ENCODE assay signal across 8 mouse cellular contexts in the genomic region with DNA sequence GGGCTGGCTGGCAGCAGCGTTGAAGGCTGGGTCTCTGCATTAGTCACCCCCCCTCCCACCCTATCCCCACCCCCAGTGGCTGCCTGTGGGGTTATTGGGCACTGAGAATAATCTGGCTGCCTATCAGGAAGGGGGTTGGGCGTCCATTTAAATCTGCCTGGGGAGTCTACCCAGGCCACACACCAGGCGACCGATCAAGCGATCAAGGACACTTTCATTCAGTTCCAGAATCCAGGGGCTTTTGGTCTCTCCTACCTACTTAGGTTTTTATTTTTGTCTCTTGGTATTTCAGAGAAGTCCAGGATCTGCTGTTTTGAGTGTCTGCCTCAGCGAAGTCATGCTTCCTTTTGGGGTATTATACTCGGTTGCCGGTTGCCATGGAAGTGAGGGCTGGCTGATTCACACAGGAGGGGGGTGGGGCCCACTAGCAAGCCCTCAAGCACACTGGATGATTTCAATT. TPM values are rescaled to one million over a fixed set of nuclear protein-coding genes. Genes with fewer than 3 reads are reported as not detected.
DNase-seq lines count a peak whose midpoint lies in the region; ATAC-seq and TF ChIP-seq lines count a peak whose summit lies in the region.

No protein-coding gene starts in this region.

- 25% methylated on average over 8 of the region's 8 CpGs for WGBS in kidney, embryonic 16.5 days
- 0% methylated on average over 8 of the region's 8 CpGs for WGBS in forebrain, embryonic 15.5 days
- 4% methylated on average over 8 of the region's 8 CpGs for whole genome bisulfite sequencing in midbrain, postnatal 0 days

- no peaks in the 10 kb centered on the region for H3K36me3 ChIP-seq in kidney, embryonic 16.5 days (ENCODE audit: insufficient read depth, low read length)
- H3K36me3 ChIP-seq in forebrain, embryonic 15.5 days: no peaks in the 10 kb centered on the region
- H3K36me3 ChIP-seq in midbrain, postnatal 0 days (ENCODE audit: insufficient read depth, low read length): no peaks in the 10 kb centered on the region

- H3K9me3 ChIP-seq in kidney, embryonic 16.5 days (ENCODE audit: low read length): no peaks in the 10 kb centered on the region
- no peaks in the 10 kb centered on the region for H3K9me3 ChIP-seq in forebrain, embryonic 15.5 days
- no peaks in the 10 kb centered on the region for H3K9me3 ChIP-seq in midbrain, postnatal 0 days (ENCODE audit: low read length)

- H3K4me1 ChIP-seq in kidney, embryonic 16.5 days (ENCODE audit: insufficient read depth, low read length): peaks cover 10% of the 10 kb centered on the region
- peaks cover 18% of the 10 kb centered on the region for H3K4me1 ChIP-seq in forebrain, embryonic 15.5 days
- H3K4me1 ChIP-seq in midbrain, postnatal 0 days (ENCODE audit: insufficient read depth, low read length): peaks cover 5% of the 10 kb centered on the region; the same call in 1 of the 2 replicates

- no peak overlapping the region for H3K9ac ChIP-seq in kidney, embryonic 16.5 days (replicated peaks; ENCODE audit: low read length)
- no peak overlapping the region for H3K9ac ChIP-seq in forebrain, embryonic 15.5 days (replicated peaks)
- no peak overlapping the region for H3K9ac ChIP-seq in midbrain, postnatal 0 days (replicated peaks; ENCODE audit: low read length, poor library complexity, severe bottlenecking)

- no peak for TF ChIP-seq CTCF in midbrain, postnatal 0 days (IDR thresholded peaks at IDR 0.05)

- DNase-seq in kidney, adult 18-20 months: no peak
- DNase-seq in adrenal gland, postnatal 25 days: peak; percentile 57
- DNase-seq in layer of hippocampus, postnatal 14 days (ENCODE audit: low spot score in 2 of 2): peak; percentile 65 to 84
- DNase-seq in midbrain, postnatal 0 days (ENCODE audit: low spot score): peak; percentile 68
- DNase-seq in urinary bladder, postnatal 25 days (ENCODE audit: low spot score): no peak
- DNase-seq in urinary bladder, postnatal 36 days (ENCODE audit: low spot score in 2 of 2): no peak

- H3K4me2 ChIP-seq in kidney, embryonic 16.5 days (replicated peaks; ENCODE audit: low read depth, low read length): 0 out of 2 replicates have a peak overlapping the region, but pooled peaks have one; percentile 3
- peak overlapping the region; percentile 31 for H3K4me2 ChIP-seq in forebrain, embryonic 15.5 days (replicated peaks)
- peak overlapping the region; percentile 18; the same call in 1 of the 2 replicates for H3K4me2 ChIP-seq in midbrain, postnatal 0 days (ENCODE audit: low read depth, low read length, poor library complexity, severe bottlenecking)

- no peak overlapping the region for H3K4me3 ChIP-seq in kidney, embryonic 16.5 days (ENCODE audit: low read length)
- peak overlapping the region; percentile 12; the same call in 1 of the 2 replicates for H3K4me3 ChIP-seq in forebrain, embryonic 15.5 days
- H3K4me3 ChIP-seq in midbrain, postnatal 0 days (ENCODE audit: low read depth, low read length): no peak overlapping the region

- no peaks in the 10 kb centered on the region for H3K27me3 ChIP-seq in kidney, embryonic 16.5 days (ENCODE audit: insufficient read depth, low read length)
- H3K27me3 ChIP-seq in forebrain, embryonic 15.5 days: no peaks in the 10 kb centered on the region
- H3K27me3 ChIP-seq in midbrain, postnatal 0 days (ENCODE audit: insufficient read depth, low read length): no peaks in the 10 kb centered on the region

- no peak overlapping the region for H3K27ac ChIP-seq in kidney, embryonic 16.5 days (ENCODE audit: low read length)
- H3K27ac ChIP-seq in forebrain, embryonic 15.5 days (replicated peaks): peak overlapping the region; percentile 64
- 0 out of 2 replicates have a peak overlapping the region, but pooled peaks have one; percentile 3 for H3K27ac ChIP-seq in midbrain, postnatal 0 days (ENCODE audit: low read depth, low read length)

- no peak for ATAC-seq in kidney, embryonic 16.5 days (ENCODE audit: low FRiP score, low TSS enrichment)
- peak; percentile 93 for ATAC-seq in forebrain, embryonic 15.5 days (replicated peaks)
- ATAC-seq in midbrain, postnatal 0 days (ENCODE audit: low FRiP score): peak; percentile 88

RNA-seq across cellular contexts. Expression of gene Adtrp, which starts 46.3 kb away (rescaled TPM):
- polyA plus RNA-seq in kidney, embryonic 16.5 days (2015; fragmentation: Nextera tagmentation; extraction: Ambion mirVana): 0.45 and 0.78 TPM in 2 replicates
- total RNA-seq in adrenal gland, postnatal 25 days (2021): 20.6 and 32.9 TPM in 2 replicates
- not detected in 2 replicates for polyA plus RNA-seq in forebrain, embryonic 15.5 days (2015; fragmentation: Nextera tagmentation; extraction: Ambion mirVana)
- total RNA-seq in layer of hippocampus, postnatal 14 days (2021): under 1 TPM in 1 of 2 experiments, not detected in 1; 0.83 TPM
- not detected in 2 replicates for total RNA-seq in midbrain, postnatal 0 days (2014; rRNA removed)
- not detected in 2 replicates for polyA plus RNA-seq in midbrain, postnatal 0 days (2015; fragmentation: Nextera tagmentation; extraction: Ambion mirVana)

Comparison
In these comparisons a context has a peak if more than half of its experiments do, and no peak if none do; other contexts are left out.
1. DNase-seq: peak in adrenal gland, postnatal 25 days (single experiment), layer of hippocampus, postnatal 14 days (2 of 2) and midbrain, postnatal 0 days (single experiment); none in kidney, adult 18-20 months (single experiment), urinary bladder, postnatal 25 days (single experiment) and urinary bladder, postnatal 36 days (0 of 2).
2. RNA of gene Adtrp, which starts 46.3 kb away (total RNA-seq): 20.6 to 32.9 TPM in adrenal gland, postnatal 25 days; 0.83 TPM in layer of hippocampus, postnatal 14 days and not detected in midbrain, postnatal 0 days; every median in the first group is over 10 times any median in the second.
3. Peak in every context shown above with its lines, with median percentiles within 50 percentile points of each other: H3K4me2 ChIP-seq.